Mouse (Mus musculus): Measurements from ENCODE around the gene Olfr988. TPM values are rescaled to one million over a fixed set of nuclear protein-coding genes. Genes with fewer than 3 reads are reported as not detected.

Gene Olfr988
- not detected for polyA plus RNA-seq (2012; fragmentation: generic; extraction: Trizol)

GRCm38 (mm10) chr2:85363127-85363526, at the start of gene Olfr988:
Gene Olfr988, minus strand, starts transcription at chr2:85363227.

GRCm38 (mm10) chr2:85409369-85409768, 46.3 kb upstream of the Olfr988 start, which contains the start of gene Olfr992:
Gene Olfr992, minus strand, starts transcription at chr2:85409469.

GRCm38 (mm10) chr2:85339215-85339614, 23.8 kb downstream of the Olfr988 start, which contains the start of gene Olfr987:
Gene Olfr987, minus strand, starts transcription at chr2:85339315.

Other genes starting within 250 kb of the Olfr988 start
- gene Aplnr, start 227.0 kb downstream of the Olfr988 start, polyA plus RNA-seq (2012; fragmentation: generic; extraction: Trizol): under 1 TPM; 0.01 to 0.12 TPM
- under 1 TPM in 1 of 2 experiments, not detected in 1; 0.04 TPM for gene Lrrc55, start 166.0 kb downstream of the Olfr988 start, polyA plus RNA-seq (2012; fragmentation: generic; extraction: Trizol)
- not detected for gene Olfr987, start 23.9 kb downstream of the Olfr988 start, polyA plus RNA-seq (2012; fragmentation: generic; extraction: Trizol)
- not detected for gene Olfr992, start 46.2 kb upstream of the Olfr988 start, polyA plus RNA-seq (2012; fragmentation: generic; extraction: Trizol)
- not detected for gene Olfr993, start 51.6 kb upstream of the Olfr988 start, polyA plus RNA-seq (2012; fragmentation: generic; extraction: Trizol)
- gene Olfr994, start 73.2 kb upstream of the Olfr988 start, polyA plus RNA-seq (2012; fragmentation: generic; extraction: Trizol): not detected
- not detected for gene Olfr995, start 80.4 kb upstream of the Olfr988 start, polyA plus RNA-seq (2012; fragmentation: generic; extraction: Trizol)
- gene 4833423E24Rik, start 155.8 kb upstream of the Olfr988 start, polyA plus RNA-seq (2012; fragmentation: generic; extraction: Trizol): not detected
- gene Olfr996, start 216.0 kb upstream of the Olfr988 start, polyA plus RNA-seq (2012; fragmentation: generic; extraction: Trizol): not detected
- not detected for gene Olfr998, start 225.7 kb upstream of the Olfr988 start, polyA plus RNA-seq (2012; fragmentation: generic; extraction: Trizol)
- not detected for gene Olfr1000, start 248.7 kb upstream of the Olfr988 start, polyA plus RNA-seq (2012; fragmentation: generic; extraction: Trizol)

Data from C3H10T1/2 (cell line).